Mouse (Mus musculus): ENCODE data around the gene Lrp8. TPM values are rescaled to one million over a fixed set of nuclear protein-coding genes. Genes with fewer than 3 reads are reported as not detected.

Lrp8 gene
- total RNA-seq, 2 experiments from 2014 or later, result 0.97 to 1.1 TPM

DNA sequence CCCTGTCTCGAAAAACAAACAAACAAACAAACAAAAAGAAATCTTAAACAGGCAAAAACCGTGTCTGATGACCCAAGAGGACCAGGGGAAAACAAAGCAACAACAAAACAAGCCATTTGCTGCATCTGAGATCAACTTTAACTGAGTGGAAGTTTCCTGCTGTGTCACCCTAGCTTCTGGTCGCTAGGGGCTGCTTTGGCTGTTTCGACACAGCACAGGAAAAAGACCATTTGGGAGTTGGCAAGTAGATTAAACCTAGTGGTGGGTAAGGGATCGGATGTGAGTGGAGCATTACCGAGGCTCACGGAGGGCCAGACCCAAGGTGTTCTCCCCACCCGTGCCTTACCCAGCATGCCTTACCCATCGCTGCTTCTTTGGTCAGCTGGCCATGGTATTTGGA, 104.5 kb downstream of the Lrp8 start:
- intact Hi-C loops (cut with DNase I), result no loop called here
- no peak for DNase-seq

DNA sequence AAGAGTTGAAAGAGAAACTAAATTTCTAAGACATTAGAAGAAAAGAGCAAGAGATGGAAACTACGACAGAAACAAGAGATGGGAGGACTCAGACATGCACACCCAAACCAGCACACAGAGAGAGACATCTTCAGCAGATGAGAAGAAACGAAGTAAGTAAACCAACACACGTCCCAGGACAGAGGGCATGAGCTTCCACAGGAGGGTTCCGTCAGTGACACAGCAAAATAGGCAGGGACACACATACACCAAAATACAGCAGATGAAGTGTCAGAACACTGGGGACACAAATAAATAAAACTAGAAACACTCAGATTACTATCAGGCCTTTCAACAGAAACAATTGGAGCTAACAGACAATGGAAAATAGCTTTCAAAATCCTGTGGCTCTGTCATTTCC, 108.0 kb downstream of the Lrp8 start:
- no peak for DNase-seq
- intact Hi-C loops (cut with DNase I), result no loop called here

DNA sequence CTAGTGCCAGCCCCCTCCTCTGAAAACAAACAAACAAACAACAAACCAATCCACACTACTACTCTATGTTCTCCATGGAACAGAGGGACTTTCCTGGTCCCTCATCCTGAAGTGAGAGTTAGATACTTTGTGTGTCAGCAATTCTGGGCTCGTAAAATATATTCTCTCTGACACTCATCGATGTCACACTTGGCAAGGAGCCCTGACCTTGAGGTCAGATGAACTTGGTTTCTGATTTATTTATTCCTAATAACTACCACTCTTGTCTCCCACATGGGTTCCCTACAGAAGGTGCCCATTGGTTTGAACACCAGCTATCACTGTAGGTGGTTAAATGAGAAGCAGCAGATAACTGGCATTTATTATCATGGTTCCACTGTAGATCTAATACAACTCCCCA, 118.3 kb downstream of the Lrp8 start:
- intact Hi-C loops (cut with DNase I), result loop anchor here (5.0 to 10.0 kb wide), 2 partner anchors 152 to 384 kb away; partner anchors contain the start of gene Zyg11b
- no peak for DNase-seq

DNA sequence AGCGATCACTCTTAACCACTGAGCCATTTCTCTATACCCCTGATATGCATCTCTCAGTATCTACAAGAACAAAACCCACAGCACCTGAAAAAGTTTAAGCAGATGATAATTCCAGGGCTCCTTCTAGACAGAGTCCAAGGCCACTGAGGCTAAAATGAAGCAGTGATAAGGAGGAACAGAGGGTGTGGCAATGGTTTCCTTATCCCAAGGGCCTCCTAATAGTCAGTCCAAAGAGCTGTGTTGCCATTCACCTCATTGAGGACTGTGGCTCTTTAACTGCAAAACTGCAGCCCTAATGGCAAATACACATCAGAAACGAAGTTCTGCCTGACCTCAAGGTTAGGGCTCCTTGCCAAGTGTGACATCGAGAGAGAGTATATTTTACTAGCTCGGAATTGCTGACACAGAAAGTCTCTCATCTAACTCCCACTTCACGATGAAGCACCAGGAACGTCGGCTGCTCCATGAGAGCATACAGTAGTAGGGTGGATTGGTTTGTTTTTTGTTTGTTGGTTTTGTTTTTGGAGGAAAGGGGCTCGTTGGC, 119.2 kb downstream of the Lrp8 start:
- peak; percentile 18 to 33 for DNase-seq
- intact Hi-C loops (cut with DNase I), result loop anchor here (5.0 to 10.0 kb wide), 2 partner anchors 151 to 384 kb away; partner anchors contain the start of gene Zyg11b

DNA sequence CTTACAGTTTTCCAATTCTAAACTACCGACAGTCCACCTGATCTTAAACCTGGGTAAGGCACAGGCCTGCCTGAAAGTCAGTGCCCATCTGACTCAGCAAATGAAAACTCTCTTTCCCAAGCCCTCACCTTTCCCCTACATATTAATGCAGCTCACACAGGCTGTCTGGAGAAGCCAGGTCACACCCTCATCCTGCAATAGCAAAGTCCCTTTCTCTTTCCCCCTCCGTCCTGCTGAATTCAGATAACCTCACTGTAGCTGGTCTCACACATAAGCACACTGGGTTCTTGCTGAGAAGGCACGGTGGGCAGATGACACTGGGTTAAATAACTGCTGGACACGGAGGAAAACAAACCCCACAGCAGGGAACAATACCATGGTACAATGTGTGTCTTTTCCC, 119.9 kb downstream of the Lrp8 start:
- DNase-seq, result peak; percentile 17 to 46
- intact Hi-C loops (cut with DNase I), result loop anchor here (2.0 to 10.0 kb wide), 3 partner anchors 31 to 383 kb away; partner anchors contain the start of gene Zyg11b

DNA sequence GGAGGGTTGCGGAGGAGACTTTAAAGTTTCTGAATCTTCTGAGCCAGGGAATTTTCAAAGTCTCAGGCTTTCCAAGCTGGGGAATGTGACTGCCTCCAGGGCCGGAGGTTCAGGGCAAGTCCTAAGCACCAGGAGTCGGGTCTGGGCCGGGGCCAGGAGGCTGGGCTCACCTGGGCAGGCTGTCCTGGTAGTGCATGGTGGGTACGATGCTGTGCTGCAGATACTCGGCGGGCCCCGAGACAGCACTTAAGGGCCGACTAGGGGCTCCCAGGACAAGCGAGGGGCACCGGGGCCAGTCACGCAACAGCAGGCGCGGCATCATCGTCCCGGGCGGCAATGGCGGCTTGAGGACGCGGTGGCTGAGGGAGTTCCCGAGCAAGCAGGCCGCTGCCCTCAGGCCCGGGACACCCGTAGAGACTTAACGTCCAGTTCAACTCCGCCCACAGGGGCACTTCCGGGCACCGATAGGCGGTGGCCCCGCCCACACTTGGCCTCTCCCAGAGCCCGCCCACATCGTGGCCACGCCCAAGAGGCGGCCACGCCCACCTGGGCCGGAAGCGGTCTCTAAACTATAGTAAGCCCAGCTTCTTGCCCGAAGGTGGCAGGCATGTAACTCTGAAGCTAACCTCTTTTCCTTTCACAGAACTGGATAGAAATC, 121.2 kb downstream of the Lrp8 start, which contains the start of gene Cpt2:
Gene Cpt2 (minus strand): TSS at position 466 of the 658 bp plus-strand sequence.
- peak; percentile 95 for DNase-seq
- intact Hi-C loops (cut with DNase I), result loop anchor here (2.0 to 10.0 kb wide), 3 partner anchors 32 to 382 kb away; partner anchors contain the start of gene Zyg11b

DNA sequence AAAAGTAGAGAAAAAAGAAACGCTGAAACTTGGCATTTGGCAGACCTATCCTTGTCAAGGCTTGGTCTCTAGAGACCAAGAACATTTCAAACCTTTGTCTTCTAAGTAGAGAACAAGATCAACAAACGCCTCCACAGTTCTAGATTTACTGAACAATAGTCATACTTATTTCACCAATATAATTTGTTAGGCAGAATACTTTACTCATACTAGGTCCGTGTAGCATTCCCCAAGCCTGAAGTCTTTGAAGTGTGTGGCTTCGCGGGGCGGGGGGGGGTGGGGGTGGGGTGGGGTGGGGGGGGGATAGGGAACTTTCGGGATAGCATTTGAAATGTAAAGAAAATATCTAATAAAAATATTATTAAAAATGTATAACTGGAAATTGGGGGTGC, 121.7 kb downstream of the Lrp8 start:
- intact Hi-C loops (cut with DNase I), result loop anchor here (2.0 to 10.0 kb wide), 3 partner anchors 33 to 381 kb away; partner anchors contain the start of gene Zyg11b
- no peak for DNase-seq

Other genes starting within 250 kb of the Lrp8 start
- not detected for gene Dmrtb1, start 118.0 kb upstream of the Lrp8 start, total RNA-seq (2021)
- gene Magoh, start 77.5 kb downstream of the Lrp8 start, total RNA-seq (2021), result 10 to 100 TPM; 43.0 to 43.5 TPM
- 10 to 100 TPM; 53.2 to 54.3 TPM for gene 0610037L13Rik, start 87.6 kb downstream of the Lrp8 start, total RNA-seq (2021)
- 100 to 1,000 TPM; 308 to 324 TPM for gene Cpt2, start 121.3 kb downstream of the Lrp8 start, total RNA-seq (2021)
- under 1 TPM; 0.27 to 0.33 TPM for gene Slc1a7, start 166.1 kb downstream of the Lrp8 start, total RNA-seq (2021)